Mouse (Mus musculus) lung, embryonic 15.5 days (tissue): ENCODE measurements at regions not wholly inside any gene's neighbourhood (a gene's known extent, or its start where the extent isn't known, plus 50 kb on each side); places are given as distances from the start of the nearest gene placed in this dataset.
A peak's percentile ranks its signal among the peaks of the same experiment; 100 is the strongest.

ENCODE experiments used
- ATAC-seq: fragments of 200-750 bp; cut with Nextera tagmentation; 2 replicates; pipeline ENCODE4 v1.8.0; 2017; ENCODE audit warnings: moderate number of reproducible peaks, borderline replicate concordance; ENCODE audit not compliant: low FRiP score, low TSS enrichment; ENCODE audit errors: extremely low read depth
- H3K27ac ChIP-seq: fragments of 300-500 bp; sonication (generic); 2 replicates; pipeline ENCODE4 v1.5.1; 2015; ENCODE audit warnings: moderate library complexity, mild to moderate bottlenecking, inconsistent platforms
- H3K27me3 ChIP-seq: fragments of 300-500 bp; sonication (generic); 2 replicates; pipeline ENCODE4 v1.6.1; 2015; ENCODE audit warnings: inconsistent platforms
- H3K36me3 ChIP-seq: fragments of 300-500 bp; sonication (generic); 2 replicates; pipeline ENCODE4 v1.6.1; 2015; ENCODE audit warnings: inconsistent platforms
- H3K4me1 ChIP-seq: fragments of 300-500 bp; sonication (generic); 2 replicates; pipeline ENCODE4 v1.6.1; 2015; ENCODE audit warnings: inconsistent platforms
- H3K4me2 ChIP-seq: fragments of 300-500 bp; sonication (generic); 2 replicates; pipeline ENCODE4 v1.6.1; 2015; ENCODE audit warnings: inconsistent platforms, mild to moderate bottlenecking, moderate library complexity
- H3K4me3 ChIP-seq: fragments of 300-500 bp; sonication (generic); 2 replicates; pipeline ENCODE4 v1.5.1; 2015; ENCODE audit warnings: mild to moderate bottlenecking, inconsistent platforms
- H3K9ac ChIP-seq: fragments of 300-500 bp; sonication (generic); 2 replicates; pipeline ENCODE4 v1.6.1; 2015; ENCODE audit warnings: inconsistent platforms
- H3K9me3 ChIP-seq: fragments of 300-500 bp; sonication (generic); 2 replicates; pipeline ENCODE4 v1.6.1; 2016; ENCODE audit warnings: inconsistent platforms
- WGBS: fragments of 180-500 bp; shearing (Covaris S2); methylation state at CpG from one replicate; pipeline ENCODE4 v1.1.7; 2015; 5-methylcytosine and 5-hydroxymethylcytosine counted together

- Histone ChIP-seq H3K36me3 (no peaks in the 10 kb centered on the region), H3K27me3 (no peaks in the 10 kb centered on the region), H3K4me2 (no peak overlapping the region), H3K4me3 (no peak overlapping the region), H3K9ac (no peak overlapping the region), H3K4me1 (no peaks in the 10 kb centered on the region), H3K27ac (no peak overlapping the region), H3K9me3 (no peaks in the 10 kb centered on the region)
- no peak for ATAC-seq
- 81% methylated on average over 3 of the region's 3 CpGs for WGBS
Measured at GRCm38 (mm10) chr12:9941823-9942222, 371.9 kb downstream of the Osr1 start.

- Histone ChIP-seq H3K27me3 (no peaks in the 10 kb centered on the region), H3K9ac (no peak overlapping the region), H3K27ac (no peak overlapping the region), H3K4me2 (no peak overlapping the region), H3K4me1 (no peaks in the 10 kb centered on the region), H3K4me3 (no peak overlapping the region), H3K36me3 (no peaks in the 10 kb centered on the region), H3K9me3 (no peaks in the 10 kb centered on the region)
- no peak for ATAC-seq
- WGBS = 78% methylated on average over 4 of the region's 4 CpGs
Measured at GRCm38 (mm10) chr12:9948784-9949183, 378.9 kb downstream of the Osr1 start.

- Histone ChIP-seq H3K27ac (no peak overlapping the region), H3K27me3 (no peaks in the 10 kb centered on the region), H3K9me3 (no peaks in the 10 kb centered on the region), H3K4me2 (no peak overlapping the region), H3K4me1 (no peaks in the 10 kb centered on the region), H3K36me3 (no peaks in the 10 kb centered on the region), H3K9ac (no peak overlapping the region), H3K4me3 (no peak overlapping the region)
- no peak for ATAC-seq
- 86% methylated on average over 2 of the region's 2 CpGs for WGBS
Measured at GRCm38 (mm10) chr12:9952372-9952771, 382.5 kb downstream of the Osr1 start.

- no peaks in the 10 kb centered on the region for H3K36me3 ChIP-seq
- WGBS = 69% methylated on average over 6 of the region's 6 CpGs
- no peak for ATAC-seq
Measured at GRCm38 (mm10) chr12:9954178-9954888, 384.4 kb downstream of the Osr1 start.

GRCm38 (mm10) chr12:9969390-9969789, 399.5 kb downstream of the Osr1 start:
- no peak overlapping the region for H3K27ac ChIP-seq
- WGBS = 41% methylated on average over 1 of the region's 1 CpGs
- no peaks in the 10 kb centered on the region for H3K27me3 ChIP-seq
- H3K4me1 ChIP-seq = no peaks in the 10 kb centered on the region
- H3K9ac ChIP-seq = no peak overlapping the region
- no peaks in the 10 kb centered on the region for H3K9me3 ChIP-seq
- H3K36me3 ChIP-seq = no peaks in the 10 kb centered on the region
- H3K4me2 ChIP-seq = no peak overlapping the region
- H3K4me3 ChIP-seq = no peak overlapping the region
- no peak for ATAC-seq

More at GRCm38 (mm10) chr12:9954178-9954888, 384.4 kb downstream of the Osr1 start:
- no peak overlapping the region for H3K27ac ChIP-seq
- H3K9ac ChIP-seq = no peak overlapping the region
- no peak overlapping the region for H3K4me2 ChIP-seq
- H3K4me1 ChIP-seq = no peaks in the 10 kb centered on the region
- H3K4me3 ChIP-seq = no peak overlapping the region
- H3K9me3 ChIP-seq = no peaks in the 10 kb centered on the region
- H3K27me3 ChIP-seq = no peaks in the 10 kb centered on the region

- no peak for ATAC-seq
- WGBS = 75% methylated on average over 2 of the region's 2 CpGs
- no peak overlapping the region for H3K9ac ChIP-seq
- H3K27ac ChIP-seq = no peak overlapping the region
- no peaks in the 10 kb centered on the region for H3K9me3 ChIP-seq
- no peaks in the 10 kb centered on the region for H3K4me1 ChIP-seq
- H3K4me2 ChIP-seq = no peak overlapping the region
- H3K4me3 ChIP-seq = no peak overlapping the region
- H3K27me3 ChIP-seq = no peaks in the 10 kb centered on the region
- H3K36me3 ChIP-seq = no peaks in the 10 kb centered on the region
Measured at GRCm38 (mm10) chr12:9970771-9971170, 399.0 kb upstream of the Nt5c1b start.

- H3K9me3 ChIP-seq = no peaks in the 10 kb centered on the region
- no peak overlapping the region for H3K4me2 ChIP-seq
- no peak overlapping the region for H3K4me3 ChIP-seq
- H3K9ac ChIP-seq = no peak overlapping the region
- no peaks in the 10 kb centered on the region for H3K36me3 ChIP-seq
- WGBS = 59% methylated on average over 3 of the region's 3 CpGs
- no peaks in the 10 kb centered on the region for H3K27me3 ChIP-seq
- H3K27ac ChIP-seq = peak overlapping the region; percentile 57
- ATAC-seq = no peak
- H3K4me1 ChIP-seq = peaks cover 13% of the 10 kb centered on the region
Measured at GRCm38 (mm10) chr12:9978494-9979112, 391.2 kb upstream of the Nt5c1b start.

GRCm38 (mm10) chr12:9979113-9979507, 390.7 kb upstream of the Nt5c1b start:
- 20% methylated on average over 1 of the region's 1 CpGs for WGBS
- H3K4me3 ChIP-seq = no peak overlapping the region
- no peaks in the 10 kb centered on the region for H3K36me3 ChIP-seq
- H3K4me2 ChIP-seq = no peak overlapping the region
- H3K9me3 ChIP-seq = no peaks in the 10 kb centered on the region
- peaks cover 13% of the 10 kb centered on the region for H3K4me1 ChIP-seq
- peak overlapping the region; percentile 57 for H3K27ac ChIP-seq
- no peaks in the 10 kb centered on the region for H3K27me3 ChIP-seq
- no peak overlapping the region for H3K9ac ChIP-seq
- peak; percentile 42; the same call in 1 of the 2 replicates for ATAC-seq

GRCm38 (mm10) chr12:9991305-9991704, 378.5 kb upstream of the Nt5c1b start:
- Histone ChIP-seq H3K27me3 (no peaks in the 10 kb centered on the region), H3K9me3 (no peaks in the 10 kb centered on the region), H3K4me2 (no peak overlapping the region), H3K9ac (no peak overlapping the region), H3K4me3 (no peak overlapping the region), H3K4me1 (0 out of 2 replicates have a peak, but pooled peaks cover 2% of the 10 kb centered on the region), H3K27ac (no peak overlapping the region), H3K36me3 (no peaks in the 10 kb centered on the region)
- no peak for ATAC-seq
- WGBS = 94% methylated on average over 1 of the region's 1 CpGs

GRCm38 (mm10) chr12:9995670-9996069, 374.1 kb upstream of the Nt5c1b start:
- 35% methylated on average over 3 of the region's 3 CpGs for WGBS
- no peak overlapping the region for H3K9ac ChIP-seq
- H3K36me3 ChIP-seq = no peaks in the 10 kb centered on the region
- no peak overlapping the region for H3K4me2 ChIP-seq
- 0 out of 2 replicates have a peak overlapping the region, but pooled peaks have one; percentile 19 for H3K27ac ChIP-seq
- peaks cover 13% of the 10 kb centered on the region for H3K4me1 ChIP-seq
- no peak overlapping the region for H3K4me3 ChIP-seq
- no peaks in the 10 kb centered on the region for H3K9me3 ChIP-seq
- ATAC-seq = peak; percentile 33; the same call in 1 of the 2 replicates
- no peaks in the 10 kb centered on the region for H3K27me3 ChIP-seq

GRCm38 (mm10) chr12:9996455-9997189, 373.2 kb upstream of the Nt5c1b start:
- H3K9ac ChIP-seq = no peak overlapping the region
- H3K36me3 ChIP-seq = no peaks in the 10 kb centered on the region
- H3K4me2 ChIP-seq = no peak overlapping the region
- H3K4me1 ChIP-seq = peaks cover 13% of the 10 kb centered on the region
- 28% methylated on average over 5 of the region's 5 CpGs for WGBS
- H3K9me3 ChIP-seq = no peaks in the 10 kb centered on the region
- no peak for ATAC-seq
- H3K27me3 ChIP-seq = no peaks in the 10 kb centered on the region
- H3K27ac ChIP-seq = peak overlapping the region; percentile 76
- H3K4me3 ChIP-seq = no peak overlapping the region

- no peak for ATAC-seq
- H3K4me3 ChIP-seq = no peak overlapping the region
- H3K9ac ChIP-seq = no peak overlapping the region
- H3K4me1 ChIP-seq = peaks cover 13% of the 10 kb centered on the region
- 42% methylated on average over 9 of the region's 9 CpGs for WGBS
- no peaks in the 10 kb centered on the region for H3K36me3 ChIP-seq
- H3K27ac ChIP-seq = peak overlapping the region; percentile 76
- H3K4me2 ChIP-seq = no peak overlapping the region
- no peaks in the 10 kb centered on the region for H3K27me3 ChIP-seq
- H3K9me3 ChIP-seq = no peaks in the 10 kb centered on the region
Measured at GRCm38 (mm10) chr12:9997190-9997561, 372.6 kb upstream of the Nt5c1b start.
